Mouse (Mus musculus): Measurements from ENCODE around the gene Bcs1l.

Gene Bcs1l

DNA sequence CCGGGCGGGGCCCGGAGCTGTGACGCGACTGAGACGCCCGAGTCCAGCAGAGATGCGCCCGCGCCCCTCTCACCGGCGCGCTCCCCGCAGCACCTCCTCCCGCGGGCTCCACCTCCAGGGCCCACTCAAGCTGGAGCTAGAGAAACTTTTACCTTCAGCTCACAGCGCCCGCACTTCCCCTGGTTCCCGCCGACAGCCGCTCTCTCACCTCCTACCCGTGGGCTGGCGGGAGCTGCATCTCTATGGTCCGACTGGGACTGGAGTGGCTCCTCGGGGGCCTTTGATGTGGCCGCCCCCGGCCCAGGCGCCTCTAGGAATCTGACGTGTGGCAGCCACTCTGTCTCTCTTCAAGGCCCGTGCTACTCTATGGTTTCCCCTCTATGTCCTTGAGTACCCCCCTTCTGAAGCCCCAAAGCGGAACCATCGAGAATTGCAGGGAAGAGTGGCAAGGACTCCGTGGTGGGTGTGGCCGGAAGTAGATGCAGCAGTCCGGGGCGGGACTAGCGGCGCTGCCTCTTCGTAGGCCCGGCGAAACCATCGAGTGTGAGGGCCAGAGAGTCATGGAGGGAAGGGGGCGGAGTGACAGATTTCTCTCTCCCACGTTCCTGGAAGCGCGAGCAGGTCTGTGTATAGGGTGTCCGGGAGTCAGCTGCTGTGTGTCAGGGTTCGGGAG, at the start of gene Bcs1l, which contains the start of gene Zfp142:
Bcs1l (plus strand) TSS at position 517 of the 673 bp plus-strand sequence.
Zfp142 (minus strand) TSS at position 474 of the 673 bp plus-strand sequence.
- DNase-seq (ENCODE audit: low read depth, low spot score), result peak; percentile 100

DNA sequence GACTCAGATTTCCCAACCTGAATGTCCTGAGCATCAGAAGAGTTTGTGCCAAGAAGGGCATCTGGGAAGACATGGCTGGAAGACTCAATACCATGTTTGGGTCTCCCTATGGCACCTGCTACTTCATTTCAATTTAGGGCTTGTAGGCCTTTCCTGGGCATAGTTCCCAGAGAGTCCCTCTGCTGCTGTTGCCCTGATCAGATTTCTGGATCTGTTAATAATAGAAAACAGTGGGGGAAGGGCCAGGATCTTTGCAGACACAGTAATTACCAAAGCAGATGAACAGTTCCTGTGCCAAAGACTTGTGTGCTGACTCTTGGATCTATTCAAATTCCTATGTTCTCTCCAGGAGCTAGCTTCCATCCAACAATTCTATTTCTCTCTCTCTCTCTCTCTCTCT, 49.4 kb upstream of the Bcs1l start:
- DNase-seq (ENCODE audit: low read depth, low spot score), result no peak

DNA sequence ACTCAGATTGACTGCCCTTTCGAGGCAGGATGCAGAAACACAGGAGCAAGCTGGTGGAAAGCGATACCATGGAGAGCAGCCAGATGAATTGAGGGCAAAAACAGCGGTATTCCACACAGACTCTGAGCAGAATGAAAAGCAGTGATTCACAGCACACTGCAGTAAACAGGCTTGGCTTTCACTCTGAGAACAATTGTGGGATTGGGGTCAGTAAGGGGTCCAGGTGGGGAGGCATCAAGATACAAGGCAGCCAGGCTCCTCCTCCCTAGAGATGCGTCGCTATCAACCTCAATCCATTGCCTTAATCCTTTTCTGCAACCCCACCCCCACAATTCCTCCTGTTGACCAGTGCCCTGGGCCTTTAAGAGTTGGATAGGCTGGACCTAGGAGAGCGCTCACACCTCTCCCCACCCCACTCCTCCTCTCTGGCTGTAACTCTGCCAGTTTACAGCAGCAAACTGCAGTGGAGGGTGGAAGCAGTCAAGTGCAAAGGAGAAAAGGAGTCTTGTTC, 45.6 kb upstream of the Bcs1l start, which contains the start of gene Plcd4:
Plcd4 (plus strand) TSS at position 438 of the 511 bp plus-strand sequence.
- DNase-seq (ENCODE audit: low read depth, low spot score), result peak; percentile 34

DNA sequence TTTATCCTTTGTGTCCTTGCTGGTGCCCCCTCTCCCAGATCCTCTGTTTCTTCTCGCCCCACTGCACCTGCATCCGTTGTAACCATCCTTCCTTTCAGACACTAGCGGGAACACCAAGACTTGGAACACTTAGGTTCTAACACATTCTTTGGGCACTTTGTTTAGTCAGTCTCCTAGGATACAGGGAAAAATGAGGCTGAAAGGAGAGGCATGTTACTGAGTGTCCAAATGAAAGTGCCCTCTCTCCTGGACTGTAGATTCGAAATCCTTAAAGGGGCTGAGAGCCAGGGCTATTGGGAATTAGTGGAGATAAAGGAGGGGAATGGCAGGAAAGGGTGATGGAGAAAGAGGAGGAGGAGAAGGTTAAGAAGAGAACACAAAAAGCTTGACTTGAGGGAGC, 43.9 kb upstream of the Bcs1l start, which contains the start of gene Usp37:
Usp37 (minus strand) TSS at position 101 of the 400 bp plus-strand sequence.
- DNase-seq (ENCODE audit: low read depth, low spot score), result no peak

DNA sequence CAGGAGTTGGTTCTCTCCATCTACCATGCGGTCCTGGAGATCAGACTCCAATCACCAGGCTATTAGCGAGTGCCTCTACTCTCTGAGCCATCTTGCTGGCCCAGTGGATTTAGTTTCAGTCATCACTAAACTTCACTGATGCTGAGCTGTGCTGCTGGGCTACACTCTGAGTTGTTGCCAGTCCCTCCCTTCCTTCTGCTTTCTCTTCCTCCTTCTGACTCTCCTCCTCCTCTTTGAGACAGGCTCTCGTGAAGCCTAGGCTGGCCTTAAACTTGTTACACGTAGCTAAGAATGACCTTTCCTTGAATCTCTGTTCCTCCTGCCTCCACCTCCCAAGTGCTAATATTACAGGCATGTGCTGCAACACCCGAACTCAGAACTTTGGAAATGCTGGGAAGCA, 29.0 kb upstream of the Bcs1l start:
- DNase-seq (ENCODE audit: low read depth, low spot score), result no peak

DNA sequence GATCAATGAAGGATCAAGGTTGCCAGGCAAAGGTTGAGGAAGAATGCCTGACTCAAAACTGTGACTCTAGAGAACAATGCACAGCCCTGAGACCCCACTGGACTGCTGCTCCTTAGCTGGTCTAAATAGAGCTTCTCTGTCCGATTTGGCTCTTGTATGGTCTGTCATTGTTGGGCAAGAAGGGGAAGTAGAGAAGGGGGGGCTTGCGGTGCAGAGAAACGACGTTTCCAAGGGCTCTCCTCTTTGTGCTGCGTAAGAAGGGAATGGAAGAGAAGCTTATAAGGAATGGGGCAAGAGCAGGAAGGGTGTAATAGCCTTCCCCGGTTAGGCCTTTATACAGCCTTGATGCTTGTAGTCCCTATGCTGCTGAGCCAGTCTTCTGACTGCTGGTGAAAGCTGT, 22.3 kb upstream of the Bcs1l start:
- no peak for DNase-seq (ENCODE audit: low read depth, low spot score)

DNA sequence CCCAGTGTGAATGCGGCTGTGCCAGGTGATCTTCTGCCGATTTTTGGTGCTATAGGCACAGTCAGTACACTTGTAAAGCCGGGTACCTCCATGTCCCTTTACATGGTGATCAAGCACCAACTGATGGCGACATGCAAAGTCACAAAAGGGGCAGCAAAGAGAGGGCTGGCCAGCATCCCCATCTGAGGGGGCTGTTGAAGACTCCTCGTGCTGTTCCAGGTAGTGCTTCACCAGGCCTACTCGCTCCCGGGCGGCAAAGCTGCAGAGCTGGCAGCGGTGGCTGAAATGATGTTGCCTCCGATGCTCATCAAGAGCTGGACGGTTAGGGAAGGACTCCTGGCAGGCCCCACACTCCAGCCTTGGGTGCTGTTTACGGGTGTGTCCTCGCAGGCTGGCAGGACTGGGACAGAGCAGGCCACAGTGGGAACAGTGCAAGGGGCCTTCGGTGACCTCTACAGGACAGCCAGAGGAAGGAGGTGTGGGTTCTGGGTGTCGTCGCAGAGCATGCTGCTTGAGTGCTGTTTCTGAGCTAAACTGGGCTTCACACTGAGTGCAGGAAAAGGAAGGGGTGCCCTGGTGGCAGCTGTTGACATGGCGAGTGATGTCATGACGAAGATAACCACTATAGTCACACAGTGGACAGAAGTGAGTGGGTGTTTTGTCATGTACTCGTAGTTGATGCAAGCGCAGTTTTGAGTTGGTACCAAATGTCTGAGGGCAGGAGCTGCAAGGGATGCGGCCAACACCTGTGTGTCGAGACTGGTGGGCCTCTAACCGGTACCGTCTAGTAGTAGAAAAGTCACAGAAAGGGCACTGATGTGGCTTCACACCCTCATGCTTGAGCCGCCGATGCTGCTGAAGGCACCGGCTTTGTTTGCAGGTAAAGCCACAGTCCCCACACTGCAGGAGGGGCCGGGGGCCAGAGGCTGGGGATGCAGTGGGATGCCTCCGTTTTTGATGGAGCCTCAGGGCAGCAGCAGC, 18.1 kb upstream of the Bcs1l start:
- DNase-seq (ENCODE audit: low read depth, low spot score), result peak; percentile 51

DNA sequence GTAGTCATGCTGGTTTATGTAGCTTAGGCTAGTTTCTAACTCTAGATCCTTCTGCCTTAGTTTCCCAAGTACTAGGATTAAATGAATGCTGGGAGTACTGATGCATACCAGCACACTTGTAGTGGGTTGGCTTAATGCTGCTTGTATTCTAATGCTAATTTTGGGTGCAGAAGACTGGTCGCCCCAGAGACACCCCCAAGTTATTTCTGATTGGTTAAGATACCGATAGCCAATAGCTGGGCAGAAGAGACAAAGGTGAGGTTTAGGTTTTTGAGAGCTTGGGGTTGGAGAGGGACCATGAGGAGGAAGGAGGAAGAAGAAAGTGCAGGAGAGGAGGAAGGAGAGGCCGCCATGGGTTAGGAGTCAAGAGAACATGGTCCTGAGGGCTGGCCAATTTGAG, 5.5 kb upstream of the Bcs1l start:
- peak; percentile 74 for DNase-seq (ENCODE audit: low read depth, low spot score)

DNA sequence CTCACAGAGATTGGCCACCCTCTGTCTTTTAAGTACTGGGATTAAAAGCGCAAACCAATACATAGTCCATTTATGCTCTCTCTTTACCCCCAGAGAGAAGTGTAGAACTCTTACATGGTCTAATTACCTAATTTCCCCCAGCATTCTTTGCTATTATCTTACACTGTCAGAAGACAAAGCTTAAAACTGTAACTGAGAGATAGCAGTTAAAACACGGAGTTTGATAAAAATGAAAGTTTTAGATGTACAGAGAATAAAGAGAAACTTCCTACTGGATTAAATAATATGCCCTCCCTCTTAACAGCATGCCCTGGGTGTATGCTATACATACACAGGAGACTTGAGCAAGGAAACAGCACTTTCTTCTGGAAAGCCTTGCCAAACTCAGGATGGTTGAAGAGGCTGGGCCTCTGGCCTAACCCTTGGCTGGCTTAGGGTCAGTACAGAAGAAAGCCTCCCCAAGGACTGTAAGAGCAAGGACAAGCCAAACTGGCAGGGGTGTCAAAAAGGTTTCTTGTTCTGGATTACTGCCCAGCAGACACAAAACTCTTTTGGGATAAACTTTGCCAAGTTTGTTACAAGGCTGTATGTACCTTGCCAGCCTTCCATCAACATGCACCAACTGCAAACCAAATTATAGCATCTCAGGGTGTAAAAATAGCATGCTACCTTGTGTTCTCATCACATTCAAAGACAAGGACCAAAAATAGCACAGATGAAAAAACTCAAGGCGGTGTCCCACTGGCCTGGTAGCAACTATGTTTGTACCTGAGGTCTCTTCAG, 3.3 kb upstream of the Bcs1l start:
- DNase-seq (ENCODE audit: low read depth, low spot score), result no peak

DNA sequence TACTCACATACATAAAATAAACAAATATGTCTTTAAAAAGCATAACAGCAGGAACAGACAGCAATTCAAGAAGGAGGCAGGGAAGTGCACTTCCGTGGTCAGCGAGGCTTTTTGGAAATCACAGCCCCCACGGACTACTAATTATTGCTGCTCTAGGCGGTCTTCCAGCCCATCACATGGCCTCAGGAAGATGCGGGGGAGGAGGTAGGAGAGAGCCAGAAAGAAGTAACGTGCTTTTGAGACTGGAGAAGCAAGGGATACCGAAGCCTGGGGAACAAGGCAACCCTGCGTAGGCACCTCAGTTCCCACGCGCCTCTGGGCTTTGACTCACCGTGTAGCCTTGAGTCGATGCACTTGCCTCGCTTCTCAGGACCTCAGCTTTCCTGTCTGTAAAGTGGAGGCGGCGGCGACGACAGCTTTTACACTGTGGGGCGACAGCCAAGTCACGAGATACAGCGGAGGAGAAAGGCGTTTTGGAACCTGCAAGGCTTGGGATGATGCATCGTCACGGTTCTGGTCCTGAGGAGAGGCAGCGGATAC, 786 bp upstream of the Bcs1l start:
- DNase-seq (ENCODE audit: low read depth, low spot score), result no peak

DNA sequence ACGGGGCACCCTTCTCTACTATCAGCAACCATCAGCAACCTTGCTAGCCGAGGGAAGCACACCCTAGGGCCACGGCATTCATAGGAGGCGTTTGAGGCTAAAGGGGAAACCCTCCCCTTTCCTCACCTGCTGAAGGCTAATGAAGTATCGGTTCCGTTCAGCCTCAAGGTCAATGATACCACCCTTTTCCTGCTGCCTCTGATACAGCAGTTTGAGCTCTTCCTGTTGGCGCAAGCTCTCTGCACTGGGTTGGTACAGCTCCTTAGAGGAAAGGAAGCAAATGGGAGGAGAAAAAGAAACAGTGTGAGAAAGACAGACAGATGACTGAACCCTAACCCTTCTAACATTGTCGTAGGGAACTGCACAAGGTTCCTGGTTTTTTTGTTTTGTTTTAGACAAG, 6.3 kb downstream of the Bcs1l start:
- no peak for DNase-seq (ENCODE audit: low read depth, low spot score)

DNA sequence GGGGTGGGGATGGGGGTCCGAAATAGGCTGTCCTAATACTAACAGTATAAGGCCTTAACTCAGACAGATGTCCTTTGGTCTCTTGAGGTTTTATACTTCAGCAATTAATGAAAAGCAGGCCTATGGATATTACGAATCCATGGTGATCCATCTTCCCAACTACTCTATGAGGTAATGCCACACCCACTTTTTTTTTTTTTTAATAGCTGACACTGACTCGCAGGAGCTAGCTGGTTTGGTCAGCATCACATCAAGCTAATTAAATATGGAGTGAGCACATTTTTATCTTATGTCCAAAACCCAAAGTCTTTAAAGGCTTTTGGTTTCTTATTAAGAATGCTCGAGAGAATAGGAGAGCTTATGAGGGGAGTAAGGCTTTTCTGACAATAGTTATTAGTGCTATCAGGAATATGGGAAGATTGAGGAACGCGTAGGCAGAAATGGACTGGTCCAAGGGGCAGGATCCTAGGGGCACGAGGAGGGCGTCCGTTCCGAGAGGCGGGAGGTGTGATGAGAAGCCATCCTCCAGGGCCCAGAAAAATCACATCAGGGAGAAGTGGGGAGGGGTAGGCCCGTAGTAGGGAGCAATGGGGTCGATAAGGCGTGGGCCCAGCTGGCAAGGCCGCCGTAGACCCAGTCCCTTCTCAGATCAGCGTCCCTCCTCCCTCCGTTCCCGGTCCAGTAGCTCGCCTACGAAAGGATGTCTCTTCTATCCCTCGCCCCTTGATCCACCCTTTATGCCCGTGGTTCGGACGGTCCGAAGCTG, 12.6 kb downstream of the Bcs1l start:
- no peak for DNase-seq (ENCODE audit: low read depth, low spot score)

DNA sequence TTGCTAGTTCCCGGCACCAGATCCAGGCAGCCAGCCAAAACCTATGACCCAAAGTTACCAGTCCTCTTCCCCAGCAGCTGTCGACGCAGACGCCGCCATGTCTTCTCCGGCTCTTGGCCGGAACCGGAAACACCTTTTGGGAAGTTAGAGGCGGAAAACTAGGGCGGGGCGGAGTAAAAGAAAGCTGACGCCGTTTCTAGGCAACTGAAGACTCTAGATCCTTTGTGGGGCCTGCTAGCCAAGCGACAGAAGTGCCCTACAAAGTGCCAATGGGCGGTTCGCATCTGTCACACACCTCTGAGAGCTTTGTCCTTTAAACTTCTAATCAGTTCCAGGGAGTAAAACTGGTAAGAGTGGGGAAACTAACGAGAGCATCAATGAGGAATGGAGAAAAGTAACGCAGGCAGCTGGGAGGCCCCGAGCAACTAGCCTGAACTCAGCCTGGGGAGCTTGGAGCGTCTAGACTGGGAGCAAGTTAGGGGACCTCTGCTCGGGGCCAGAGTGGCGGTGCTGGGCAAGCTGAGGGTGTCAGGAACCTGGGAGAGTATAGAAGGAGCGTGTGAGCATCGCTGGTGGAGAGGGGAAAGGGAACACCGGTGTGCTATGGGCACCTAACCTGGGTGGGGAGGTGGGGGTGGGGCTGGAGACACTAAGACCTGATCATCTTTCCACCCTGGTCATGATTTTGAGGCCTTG, 13.3 kb downstream of the Bcs1l start, which contains the start of the genes Rnf25 and Stk36:
Rnf25 (minus strand) TSS at position 131 of the 696 bp plus-strand sequence.
Stk36 (plus strand) TSS at position 179 of the 696 bp plus-strand sequence.
- peak; percentile 87 for DNase-seq (ENCODE audit: low read depth, low spot score)

DNA sequence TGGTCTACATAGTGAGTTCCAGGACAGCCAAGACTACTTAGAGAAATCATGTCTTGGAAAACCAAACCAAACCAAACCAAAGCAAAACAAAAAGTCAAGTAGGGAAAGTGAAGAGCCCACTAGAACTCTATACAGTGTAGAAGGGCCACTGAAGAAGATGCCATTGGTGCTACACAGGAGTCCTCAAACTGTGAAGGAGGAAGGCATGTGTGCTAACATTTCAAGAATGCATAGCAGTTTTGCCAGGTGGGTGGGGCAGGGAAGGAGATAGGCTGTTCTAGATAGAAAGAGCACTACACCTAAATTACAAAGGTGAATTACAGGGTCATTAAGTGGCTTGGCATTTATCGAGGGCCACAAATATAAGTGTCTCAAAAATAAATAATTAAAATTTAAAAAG, 36.1 kb downstream of the Bcs1l start:
- no peak for DNase-seq (ENCODE audit: low read depth, low spot score)

DNA sequence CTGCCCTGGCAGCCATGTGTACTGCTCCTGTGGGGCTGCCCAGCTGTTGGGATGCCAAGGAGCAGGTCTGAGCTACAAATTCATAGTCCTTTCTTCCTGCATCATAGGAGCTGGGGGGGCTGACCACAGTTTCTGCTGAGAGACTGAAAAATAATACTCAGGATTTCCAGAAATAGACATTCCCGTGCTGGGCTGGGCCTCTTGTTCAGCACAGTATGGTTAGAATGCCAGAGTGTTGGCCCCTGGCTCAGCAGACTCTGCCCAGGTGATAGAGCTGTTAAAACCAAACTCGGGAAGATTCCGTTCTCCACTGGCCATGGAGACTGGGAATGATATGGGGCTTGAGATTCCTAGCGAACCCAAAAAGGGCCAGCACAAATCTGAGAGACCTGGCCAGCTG, 38.0 kb downstream of the Bcs1l start:
- DNase-seq (ENCODE audit: low read depth, low spot score), result no peak

DNA sequence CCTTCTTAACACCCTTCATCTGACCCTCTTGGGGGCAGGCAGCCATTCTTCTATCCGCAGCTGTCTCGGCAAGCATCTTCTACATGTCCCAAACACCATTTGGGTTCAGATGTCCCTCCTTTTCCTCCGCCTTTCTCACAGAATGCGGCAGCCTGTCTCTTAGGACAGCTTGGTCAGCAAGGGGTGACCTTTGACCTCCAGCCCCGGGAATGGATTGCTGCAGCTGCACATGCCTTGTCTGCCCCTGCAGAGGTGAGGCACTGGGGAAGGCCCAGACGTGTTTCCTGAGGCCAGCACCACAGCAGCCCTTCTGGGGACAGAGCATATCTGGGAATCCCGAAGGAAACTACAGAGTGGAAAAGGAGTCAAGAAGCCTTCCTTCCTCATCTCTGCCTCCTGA, 39.9 kb downstream of the Bcs1l start:
- no peak for DNase-seq (ENCODE audit: low read depth, low spot score)

DNA sequence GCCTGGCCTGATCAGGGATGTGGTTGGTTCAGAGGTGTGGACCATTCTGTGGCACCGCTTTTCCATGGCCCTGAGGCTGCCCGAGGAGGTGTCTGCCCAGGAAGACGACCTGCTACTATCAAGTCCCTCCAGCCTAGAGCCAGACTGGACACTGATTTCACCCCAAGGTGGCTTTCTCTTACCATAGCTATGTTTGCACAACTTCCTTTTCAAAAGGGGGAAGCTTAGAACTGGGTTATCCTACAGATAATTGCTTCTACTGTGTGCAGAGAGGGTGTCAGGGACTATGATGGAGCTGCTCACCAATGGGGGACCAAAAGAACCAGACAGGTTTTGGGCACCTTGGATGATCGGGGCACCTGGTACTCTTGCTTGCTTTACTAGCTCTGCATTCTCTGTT, 44.6 kb downstream of the Bcs1l start:
- no peak for DNase-seq (ENCODE audit: low read depth, low spot score)

Measured in ES-CJ7 (cell line).